Mouse (Mus musculus): ENCODE results near the gene Srrd.

The Srrd gene

GRCm38 (mm10) chr5:112359520-112359919, 16.7 kb upstream of the Srrd start:
- DNase-seq (ENCODE audit: low read depth in 2 of 2, low spot score in 2 of 2), result no peak

DNA sequence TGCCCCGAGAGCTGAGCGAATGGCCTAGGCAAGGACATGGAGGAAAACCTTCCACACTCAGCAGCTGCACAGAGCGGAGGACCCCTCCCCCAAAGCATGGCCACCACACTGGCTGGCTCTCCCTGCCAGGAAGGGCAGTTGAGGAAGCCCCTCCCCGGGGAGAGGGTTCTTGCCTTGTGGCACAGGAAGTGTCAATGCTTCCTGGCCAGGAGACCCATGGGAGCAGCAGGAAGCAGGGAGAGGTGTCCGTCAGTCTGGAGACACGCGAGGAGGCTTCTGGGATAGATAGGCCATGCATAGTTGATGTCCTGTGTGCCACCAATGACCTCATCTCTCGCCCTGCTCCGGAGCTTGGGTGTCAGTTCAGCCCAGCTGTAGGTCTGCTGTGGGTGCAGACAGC, 13.5 kb upstream of the Srrd start:
- DNase-seq (ENCODE audit: low read depth in 2 of 2, low spot score in 2 of 2), result no peak

DNA sequence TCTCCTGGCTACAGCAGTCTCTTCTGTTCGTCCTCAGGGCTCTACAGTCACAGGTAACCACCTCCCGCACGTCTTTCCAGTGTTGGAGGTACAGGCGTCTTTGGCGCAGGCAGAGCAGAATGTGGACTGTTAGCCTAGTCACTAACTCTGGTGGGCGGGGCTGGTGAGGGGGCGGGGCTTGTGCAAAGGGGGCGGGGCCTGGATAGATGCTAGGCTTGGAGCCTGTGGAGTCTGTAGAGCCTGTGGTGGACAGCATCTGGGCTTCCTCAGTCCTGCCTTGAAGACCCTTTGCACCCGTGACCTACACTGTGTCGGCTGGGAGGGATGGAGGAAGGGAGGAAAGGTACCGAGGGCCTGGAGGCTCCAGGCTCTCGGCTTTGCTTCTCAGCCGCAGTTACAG, 13.1 kb upstream of the Srrd start, which contains the start of gene Gm6583:
Gm6583 (minus strand) TSS at position 124 of the 400 bp plus-strand sequence.
- DNase-seq (ENCODE audit: low read depth in 2 of 2, low spot score in 2 of 2), result no peak

DNA sequence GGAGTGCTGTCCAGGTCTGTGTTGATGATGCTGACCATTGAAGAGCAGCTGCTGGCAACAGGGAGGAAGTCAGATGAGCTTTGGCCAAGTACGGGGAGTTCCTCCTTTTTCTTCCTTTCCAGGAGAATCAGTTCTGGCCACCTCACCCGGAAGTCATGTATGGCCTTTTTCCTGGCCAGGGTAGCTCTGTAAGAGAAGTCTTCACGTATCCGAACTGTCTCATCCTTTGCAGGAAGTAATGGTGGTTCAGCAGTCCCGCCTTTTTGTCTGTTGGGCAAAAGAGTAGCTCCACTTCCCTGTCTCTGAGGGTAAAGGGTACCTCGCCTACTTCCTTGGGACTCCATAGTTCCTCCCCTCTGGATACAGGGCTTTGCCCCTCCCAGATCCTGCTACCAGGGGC, 12.7 kb upstream of the Srrd start:
- DNase-seq (ENCODE audit: low read depth in 2 of 2, low spot score in 2 of 2), result no peak

- DNase-seq (ENCODE audit: low read depth in 2 of 2, low spot score in 2 of 2), result no peak
These were observed 6.3 kb upstream of the Srrd start for GRCm38 (mm10) chr5:112349169-112349568.

DNA sequence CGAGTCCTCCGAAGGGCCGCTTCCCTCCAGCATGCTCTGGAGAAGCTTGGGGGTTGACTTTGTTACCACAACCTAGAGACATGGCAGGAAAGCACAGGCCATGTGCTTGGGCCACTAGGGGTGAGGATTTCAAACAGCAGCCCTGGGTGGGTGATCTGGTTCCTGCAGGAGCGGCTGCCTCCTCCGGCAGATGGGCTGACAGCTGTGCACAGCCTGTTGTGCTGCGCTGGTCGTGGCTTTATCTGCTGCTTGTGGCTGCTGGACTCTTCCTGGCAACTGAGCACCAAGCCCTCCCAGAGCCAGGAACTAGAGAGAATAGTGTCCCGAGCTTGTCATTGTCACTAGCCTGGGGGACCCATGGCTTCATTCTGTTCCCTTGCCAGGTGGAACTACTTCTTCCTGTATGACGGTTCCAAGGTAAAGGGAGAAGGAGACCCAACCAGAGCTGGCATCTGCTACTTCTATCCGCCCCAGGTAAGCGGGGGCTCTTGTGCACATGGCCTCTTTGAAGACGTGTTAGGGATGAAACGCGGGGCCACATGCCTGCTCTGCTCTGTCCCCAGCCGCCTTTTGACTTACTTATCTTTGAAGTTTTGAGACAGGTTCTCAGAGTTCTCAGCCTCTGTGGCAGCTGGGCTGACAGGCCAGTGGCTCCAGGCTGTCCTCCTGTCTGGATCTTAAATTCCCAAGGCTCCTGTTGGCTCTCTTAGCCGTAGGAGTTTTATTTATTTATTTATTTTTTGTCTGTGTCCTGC, 3.5 kb upstream of the Srrd start:
- no peak for DNase-seq (ENCODE audit: low read depth in 2 of 2, low spot score in 2 of 2)

GRCm38 (mm10) chr5:112344092-112344960, 1.5 kb upstream of the Srrd start:
- no peak for DNase-seq (ENCODE audit: low read depth in 2 of 2, low spot score in 2 of 2)

DNA sequence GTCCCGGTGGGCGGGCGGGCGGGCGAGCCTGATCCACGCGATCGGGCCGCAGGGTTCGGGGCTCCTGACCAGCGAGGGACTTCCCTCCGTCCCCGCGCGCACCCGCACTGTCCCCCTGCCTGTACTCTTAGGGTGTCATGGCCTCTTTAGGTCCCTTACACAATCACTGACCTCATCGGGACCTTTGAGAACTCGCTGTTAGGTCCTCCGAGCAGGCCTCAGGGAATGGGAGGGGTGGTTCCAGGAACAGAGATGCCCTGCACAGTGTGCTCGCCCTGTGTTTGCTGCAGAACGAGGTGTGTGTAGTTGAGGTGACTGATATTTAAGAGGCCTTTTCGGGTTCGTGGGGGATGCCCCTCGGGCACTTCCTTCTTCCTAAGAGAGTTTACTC, 360 bp upstream of the Srrd start:
- DNase-seq (ENCODE audit: low read depth in 2 of 2, low spot score in 2 of 2), result no peak

GRCm38 (mm10) chr5:112339215-112339614, 3.6 kb downstream of the Srrd start:
- DNase-seq (ENCODE audit: low read depth in 2 of 2, low spot score in 2 of 2), result no peak

GRCm38 (mm10) chr5:112337004-112337403, 5.8 kb downstream of the Srrd start:
- DNase-seq (ENCODE audit: low read depth in 2 of 2, low spot score in 2 of 2), result no peak

DNA sequence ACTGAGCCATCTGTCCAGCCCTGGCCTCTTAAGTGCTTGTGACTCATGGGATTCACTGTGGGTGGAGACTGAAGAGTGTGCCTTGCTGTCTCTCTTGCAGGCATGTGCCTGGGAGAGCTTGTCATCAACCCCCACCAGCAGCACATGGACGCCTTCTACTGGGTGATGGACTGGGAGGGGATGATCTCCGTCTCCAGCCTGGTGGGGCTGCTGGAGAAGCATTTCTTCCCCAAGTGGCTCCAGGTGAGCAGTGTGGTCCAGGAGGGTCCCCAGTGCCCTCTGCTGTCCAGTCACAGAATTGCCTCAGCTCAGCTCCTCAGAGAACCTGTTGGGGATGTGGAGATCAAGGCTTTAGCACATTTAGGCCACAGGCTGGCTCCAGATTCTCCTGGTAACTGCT, 7.4 kb downstream of the Srrd start:
- peak; percentile 57 to 69 for DNase-seq (ENCODE audit: low read depth in 2 of 2, low spot score in 2 of 2)

DNA sequence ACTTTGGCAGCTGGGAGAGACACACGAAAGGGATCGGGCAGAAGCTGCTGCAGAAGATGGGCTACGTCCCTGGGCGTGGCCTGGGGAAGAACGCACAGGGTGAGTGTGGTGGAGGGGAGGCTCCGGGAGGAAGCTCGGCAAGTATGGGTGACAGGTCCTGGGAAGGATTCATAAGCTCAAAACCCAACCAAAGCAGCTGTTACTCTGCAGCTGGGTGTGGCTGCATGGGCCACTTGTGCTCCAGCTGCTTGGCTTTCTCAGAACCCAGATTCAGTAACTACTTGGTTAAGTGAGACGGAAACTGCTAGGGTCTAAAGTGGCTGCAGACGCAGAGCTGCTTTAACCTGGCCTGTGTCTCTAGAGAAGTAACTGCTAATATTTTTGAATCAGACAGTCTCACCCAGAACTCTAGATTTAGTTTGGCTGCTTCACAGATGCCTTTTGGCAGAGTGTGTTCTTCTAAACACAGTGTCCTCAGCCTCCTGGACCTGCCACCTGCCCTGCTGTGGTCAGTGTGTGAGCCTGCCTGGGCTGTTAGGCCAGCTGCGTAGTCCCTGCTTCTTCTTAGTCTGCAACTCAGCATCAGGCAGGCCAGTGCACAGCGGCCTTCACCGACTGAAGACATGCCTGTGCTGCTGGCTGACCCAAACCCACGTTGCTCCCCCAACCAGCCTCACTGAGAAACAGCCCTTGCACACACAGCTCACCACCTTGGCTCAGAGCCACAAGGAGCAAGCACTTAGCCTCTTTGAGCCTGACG, 12.9 kb downstream of the Srrd start:
- no peak for DNase-seq (ENCODE audit: low read depth in 2 of 2, low spot score in 2 of 2)

DNA sequence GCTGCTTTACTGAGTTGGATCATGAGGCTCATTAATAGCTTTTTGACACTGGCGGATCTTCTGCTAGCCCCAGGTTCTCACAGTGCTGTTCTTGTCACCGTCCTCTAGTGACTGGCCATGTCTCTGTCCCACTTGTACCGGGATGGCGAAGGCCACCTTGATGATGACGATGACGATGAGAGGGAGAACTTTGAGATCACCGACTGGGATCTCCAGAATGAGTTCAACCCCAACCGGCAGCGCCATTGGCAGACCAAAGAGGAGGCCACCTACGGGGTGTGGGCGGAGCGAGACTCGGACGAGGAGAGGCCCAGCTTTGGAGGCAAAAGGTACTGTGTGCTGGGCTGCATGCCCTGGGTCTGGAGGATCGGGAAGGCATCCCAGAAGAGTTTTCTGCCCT, 15.0 kb downstream of the Srrd start:
- no peak for DNase-seq (ENCODE audit: low read depth in 2 of 2, low spot score in 2 of 2)

- no peak for DNase-seq (ENCODE audit: low read depth in 2 of 2, low spot score in 2 of 2)
These were observed 16.3 kb downstream of the Srrd start for GRCm38 (mm10) chr5:112326446-112327009.

DNA sequence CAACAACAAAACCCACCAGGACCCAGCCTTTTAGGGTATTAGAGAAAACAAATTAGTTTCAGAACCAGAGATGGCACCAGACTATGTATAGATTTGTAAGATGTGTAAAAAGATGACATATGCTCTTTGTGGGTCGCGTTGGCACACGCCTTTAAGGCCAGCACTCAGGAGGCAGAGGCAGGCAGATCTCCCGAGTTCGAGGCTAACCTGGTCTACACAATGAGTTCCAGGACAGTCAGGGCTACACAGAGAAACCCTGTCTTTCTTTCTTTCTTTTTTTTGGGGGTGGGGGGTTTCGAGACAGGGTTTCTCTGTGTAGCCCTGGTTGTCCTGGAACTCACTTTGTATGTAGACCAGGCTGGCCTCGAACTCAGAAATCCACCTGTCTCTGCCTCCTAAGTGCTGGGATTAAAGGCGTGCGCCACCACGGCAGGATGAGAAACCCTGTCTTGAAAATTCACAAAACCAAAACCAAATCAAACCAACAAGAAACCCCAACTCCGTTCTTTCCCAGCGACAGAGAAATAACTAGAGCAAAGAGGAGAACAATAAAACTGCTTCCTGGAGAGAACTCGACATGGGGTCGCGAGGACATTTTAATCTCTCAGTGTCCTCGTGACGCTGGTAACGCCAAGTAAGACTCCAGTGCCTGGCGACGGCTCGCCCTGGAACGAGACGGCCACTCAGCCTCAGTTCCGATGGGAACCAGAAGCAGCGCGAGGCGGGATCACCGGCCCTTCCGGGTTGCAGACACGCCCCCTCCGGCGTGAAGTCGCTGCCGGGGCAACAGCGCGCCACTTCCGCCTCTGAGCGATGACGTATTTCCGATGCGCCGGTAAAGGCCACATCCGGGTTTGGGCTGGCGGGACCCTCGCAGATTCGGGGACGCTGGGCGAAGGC, 17.0 kb downstream of the Srrd start, which contains the start of gene Tfip11:
Tfip11 (plus strand) TSS at position 813 of the 900 bp plus-strand sequence.
- DNase-seq (ENCODE audit: low read depth in 2 of 2, low spot score in 2 of 2), result peak; percentile 82 to 88

GRCm38 (mm10) chr5:112324637-112325545, 17.9 kb downstream of the Srrd start:
- peak; percentile 45 to 62 for DNase-seq (ENCODE audit: low read depth in 2 of 2, low spot score in 2 of 2)

GRCm38 (mm10) chr5:112323246-112323645, 19.6 kb downstream of the Srrd start:
- DNase-seq (ENCODE audit: low read depth in 2 of 2, low spot score in 2 of 2), result no peak

GRCm38 (mm10) chr5:112321376-112321775, 21.5 kb downstream of the Srrd start:
- no peak for DNase-seq (ENCODE audit: low read depth in 2 of 2, low spot score in 2 of 2)

DNA sequence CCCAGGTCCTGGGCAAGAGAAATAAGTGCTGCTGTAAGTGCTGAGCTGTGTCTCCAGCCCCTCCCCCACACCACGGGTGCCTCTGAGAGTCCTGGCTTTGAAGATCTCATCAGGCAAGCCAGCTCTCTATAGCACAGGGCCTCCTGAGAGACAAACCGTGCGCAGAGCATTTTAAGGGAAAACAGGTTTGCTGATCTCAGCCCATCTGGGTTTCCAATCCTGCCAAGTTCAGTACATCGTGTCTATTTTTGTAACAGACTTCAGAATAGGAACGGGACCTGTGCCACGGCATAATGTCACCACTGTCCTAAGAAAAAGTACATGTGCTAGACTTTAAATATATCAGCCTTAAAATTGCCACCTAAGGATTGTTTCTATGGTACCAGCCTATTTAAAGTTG, 21.9 kb downstream of the Srrd start:
- DNase-seq (ENCODE audit: low read depth in 2 of 2, low spot score in 2 of 2), result no peak
